Mouse (Mus musculus) large intestine, adult 2 months (tissue): ENCODE data around the gene Mars2. TPM values are rescaled to one million over a fixed set of nuclear protein-coding genes. Genes with fewer than 3 reads are reported as not detected.

Experiments used
- DNase-seq: peaks from one replicate; pipeline ENCODE4 v3.0.0-alpha.2; 2012; ENCODE audit warnings: low read depth, low spot score
- WGBS: fragments of 180-500 bp; shearing (Covaris S2); methylation state at CpG from one replicate; pipeline ENCODE4 v1.1.7; 2018; 5-methylcytosine and 5-hydroxymethylcytosine counted together
- polyA plus RNA-seq: library from polyadenylated mRNA; depleted of rRNA; stranded (reverse); fragments of >200 nt; gene quantifications from 2 replicates; pipeline ENCODE4 v1.2.3, GENCODE M21; 2012; rRNA removed

The Mars2 gene
- 1.4 and 2.1 TPM in 2 replicates for polyA plus RNA-seq

GRCm38 (mm10) chr1:55236890-55237642 lies at the start of gene Mars2:
Mars2 (plus strand) TSS chr1:55237177.
- WGBS, result under 1% methylated on average over 82 of the region's 82 CpGs

GRCm38 (mm10) chr1:55192015-55192414 lies 45.0 kb upstream of the Mars2 start:
- DNase-seq, result no peak
- WGBS, result 14% methylated on average over 8 of the region's 8 CpGs

More at GRCm38 (mm10) chr1:55236890-55237642, at the start of gene Mars2:
- no peak for DNase-seq

DNA sequence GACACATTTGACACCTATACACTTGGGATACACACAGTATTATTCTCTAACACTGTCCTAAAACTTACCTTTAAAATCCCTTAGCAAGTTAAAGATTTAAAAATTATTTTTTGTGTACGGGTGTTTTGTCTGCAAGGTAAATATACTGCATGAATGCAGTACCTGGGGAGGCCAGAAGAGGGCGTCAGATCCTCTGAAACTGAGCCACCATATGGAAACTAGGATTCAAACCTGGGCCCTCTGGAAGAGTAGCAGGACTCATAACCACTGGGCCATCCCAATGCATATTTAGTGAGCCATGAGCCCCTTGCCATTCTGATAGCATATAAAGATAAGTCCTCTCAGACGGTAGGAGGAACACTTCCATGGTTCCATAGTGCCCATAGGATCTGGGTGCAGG lies 44.2 kb upstream of the Mars2 start:
- DNase-seq, result no peak
- WGBS, result 45% methylated on average over 3 of the region's 3 CpGs

DNA sequence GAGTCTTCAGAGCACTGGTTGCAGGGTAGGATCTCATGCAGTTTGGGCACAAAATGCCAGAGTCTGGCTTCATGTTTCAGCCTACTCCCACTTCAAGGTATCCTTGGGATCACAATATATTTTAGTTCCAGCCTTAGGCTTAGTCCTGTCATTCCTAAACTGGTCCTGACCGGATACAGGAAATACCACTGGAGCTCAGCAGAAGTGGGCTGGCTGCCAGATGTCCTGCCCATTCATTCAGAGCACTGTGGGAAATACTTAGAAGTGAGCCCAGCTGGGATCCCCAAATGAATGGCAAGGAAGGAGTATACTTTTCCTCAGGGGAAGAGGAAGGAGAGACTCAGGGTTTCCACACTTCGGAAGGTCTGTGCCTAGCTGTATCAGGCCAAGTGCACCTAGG lies 43.7 kb upstream of the Mars2 start:
- no peak for DNase-seq
- 27% methylated on average over 2 of the region's 2 CpGs for WGBS

- no peak for DNase-seq
- WGBS, result 90% methylated on average over 19 of the region's 19 CpGs
Measured at GRCm38 (mm10) chr1:55194064-55194915, 42.7 kb upstream of the Mars2 start.

- DNase-seq, result no peak
- WGBS, result 88% methylated on average over 4 of the region's 4 CpGs
Measured at GRCm38 (mm10) chr1:55195021-55195420, 42.0 kb upstream of the Mars2 start.

DNA sequence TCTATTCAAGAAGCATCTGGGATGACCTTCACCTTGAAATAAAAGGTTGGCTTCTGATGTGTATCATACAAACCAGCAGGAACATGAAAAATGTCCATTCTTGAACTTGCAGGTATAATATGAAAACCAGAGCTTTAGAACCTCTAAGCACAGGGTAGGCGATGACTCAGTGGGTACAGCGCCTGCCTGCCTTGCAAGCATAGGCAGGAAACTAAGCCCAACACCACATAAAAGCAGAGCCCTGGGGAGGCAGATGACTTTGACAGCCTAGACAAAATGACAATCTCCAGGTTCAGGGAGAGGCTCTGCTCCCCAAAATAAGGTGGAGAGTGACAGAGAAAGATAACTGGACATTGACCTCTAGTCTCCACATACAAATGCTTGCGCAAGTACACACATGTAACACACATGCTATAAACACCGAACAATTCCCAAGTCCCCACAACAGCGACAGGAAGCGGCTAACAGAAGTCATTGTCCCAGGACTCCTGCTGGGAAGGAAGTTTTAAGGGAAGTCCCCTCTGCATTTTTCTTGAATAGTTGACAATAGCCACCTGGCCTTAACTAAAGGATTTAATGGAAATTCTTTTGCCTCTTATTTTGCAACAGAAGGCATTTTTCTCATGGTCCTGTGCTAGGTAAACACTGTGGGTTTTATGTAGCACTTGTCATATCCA lies 40.5 kb upstream of the Mars2 start:
- DNase-seq, result no peak
- 63% methylated on average over 6 of the region's 6 CpGs for WGBS

GRCm38 (mm10) chr1:55198719-55199118 lies 38.3 kb upstream of the Mars2 start:
- no peak for DNase-seq
- 77% methylated on average over 3 of the region's 3 CpGs for WGBS

DNA sequence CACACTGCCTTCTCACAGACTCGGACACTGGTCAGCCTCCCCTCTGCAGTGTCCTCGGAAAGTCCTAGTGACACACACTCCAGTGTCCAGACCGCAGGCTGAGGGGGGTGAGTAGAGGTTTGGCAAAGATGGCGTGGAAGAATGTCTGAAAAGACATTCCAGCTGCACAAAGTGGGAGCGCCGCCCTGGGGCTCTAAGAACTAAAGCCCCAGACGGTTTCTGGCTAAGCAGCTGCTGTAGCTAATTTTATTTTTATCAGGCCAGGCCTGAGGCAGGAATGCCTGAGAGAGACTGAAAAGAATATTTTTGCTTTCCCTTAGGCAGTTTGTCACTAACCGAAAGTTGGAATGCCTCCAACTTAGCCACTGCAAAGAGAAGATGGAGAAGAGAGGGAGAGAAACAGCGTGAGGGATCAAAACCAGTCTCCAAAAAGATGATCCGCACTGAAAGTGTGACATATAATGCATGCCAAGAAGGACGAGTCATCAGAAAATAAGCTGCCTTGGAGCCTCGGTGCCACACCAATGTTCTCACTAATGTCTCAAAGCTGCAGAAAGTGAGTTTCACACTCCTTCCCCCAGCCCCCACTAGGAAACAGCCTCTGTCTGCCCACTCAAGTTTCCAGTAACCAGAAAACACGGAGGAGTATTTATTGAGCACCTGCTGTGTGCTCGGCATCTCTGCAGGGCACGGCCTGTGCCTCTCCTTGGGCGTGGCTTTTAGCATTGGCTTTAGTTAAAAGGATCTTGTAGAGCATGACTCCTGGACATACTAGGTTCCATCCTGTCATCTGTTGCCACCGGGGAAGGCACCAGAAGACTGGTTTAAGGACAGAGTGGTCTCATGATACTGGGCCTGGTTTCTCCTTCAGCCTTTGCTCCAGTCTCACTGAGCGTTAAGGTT lies 34.9 kb upstream of the Mars2 start:
- 50% methylated on average over 18 of the region's 18 CpGs for WGBS

GRCm38 (mm10) chr1:55205808-55206327 lies 31.1 kb upstream of the Mars2 start:
- WGBS, result 87% methylated on average over 5 of the region's 5 CpGs

More for the DNA sequence above, 34.9 kb upstream of the Mars2 start:
- no peak for DNase-seq

DNA sequence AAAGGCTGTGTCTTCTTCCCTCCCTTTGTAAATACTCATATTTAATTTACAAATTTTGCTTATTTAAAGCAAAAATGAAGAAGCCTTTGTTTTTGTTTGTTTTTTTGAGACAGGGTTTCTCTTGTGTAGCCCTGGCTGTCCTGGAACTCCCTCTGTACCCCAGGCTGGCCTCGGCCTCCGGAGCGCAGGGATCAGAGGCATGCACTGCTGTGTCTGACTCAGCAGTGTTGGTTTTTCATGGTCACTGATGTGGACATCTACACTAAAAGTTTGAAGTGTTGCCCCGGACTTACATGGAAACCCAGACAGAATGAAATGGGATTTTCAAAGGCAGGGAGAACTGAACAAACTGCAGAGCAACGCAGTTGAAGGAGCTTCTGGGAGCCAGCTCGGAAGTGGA lies 29.4 kb upstream of the Mars2 start:
- no peak for DNase-seq
- WGBS, result 94% methylated on average over 6 of the region's 6 CpGs

More at GRCm38 (mm10) chr1:55205808-55206327, 31.1 kb upstream of the Mars2 start:
- DNase-seq, result no peak

DNA sequence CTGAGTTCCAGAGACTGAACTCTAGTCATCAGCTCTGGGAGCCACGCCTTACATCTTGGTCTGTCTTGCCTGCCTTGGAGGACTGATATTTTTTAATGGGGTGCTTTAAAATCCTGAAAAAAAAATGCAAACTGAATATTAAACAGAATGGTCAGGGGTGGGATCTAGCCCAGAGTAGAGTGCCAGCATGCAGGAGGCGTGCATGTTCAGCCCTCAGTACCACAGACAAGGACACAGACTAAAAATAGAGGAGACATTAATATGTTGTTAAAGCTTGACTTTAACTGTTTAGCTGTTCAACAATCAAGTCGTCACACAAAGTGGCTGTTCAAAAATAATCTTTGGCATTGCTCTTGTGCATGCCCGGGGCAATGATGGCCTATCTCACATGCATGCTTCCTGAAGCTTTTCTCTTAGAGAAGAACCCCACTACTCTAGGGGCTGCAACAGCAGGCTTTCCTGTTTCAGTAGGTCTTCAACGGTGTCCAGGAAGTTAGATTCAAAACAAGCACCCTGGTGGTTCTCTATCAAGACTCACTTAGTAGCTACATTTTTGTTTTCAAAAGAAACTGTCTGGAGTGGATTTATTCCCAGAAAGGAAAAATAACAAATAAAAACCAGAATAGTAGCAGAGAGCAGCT lies 28.4 kb upstream of the Mars2 start:
- WGBS, result 76% methylated on average over 5 of the region's 5 CpGs
- no peak for DNase-seq

DNA sequence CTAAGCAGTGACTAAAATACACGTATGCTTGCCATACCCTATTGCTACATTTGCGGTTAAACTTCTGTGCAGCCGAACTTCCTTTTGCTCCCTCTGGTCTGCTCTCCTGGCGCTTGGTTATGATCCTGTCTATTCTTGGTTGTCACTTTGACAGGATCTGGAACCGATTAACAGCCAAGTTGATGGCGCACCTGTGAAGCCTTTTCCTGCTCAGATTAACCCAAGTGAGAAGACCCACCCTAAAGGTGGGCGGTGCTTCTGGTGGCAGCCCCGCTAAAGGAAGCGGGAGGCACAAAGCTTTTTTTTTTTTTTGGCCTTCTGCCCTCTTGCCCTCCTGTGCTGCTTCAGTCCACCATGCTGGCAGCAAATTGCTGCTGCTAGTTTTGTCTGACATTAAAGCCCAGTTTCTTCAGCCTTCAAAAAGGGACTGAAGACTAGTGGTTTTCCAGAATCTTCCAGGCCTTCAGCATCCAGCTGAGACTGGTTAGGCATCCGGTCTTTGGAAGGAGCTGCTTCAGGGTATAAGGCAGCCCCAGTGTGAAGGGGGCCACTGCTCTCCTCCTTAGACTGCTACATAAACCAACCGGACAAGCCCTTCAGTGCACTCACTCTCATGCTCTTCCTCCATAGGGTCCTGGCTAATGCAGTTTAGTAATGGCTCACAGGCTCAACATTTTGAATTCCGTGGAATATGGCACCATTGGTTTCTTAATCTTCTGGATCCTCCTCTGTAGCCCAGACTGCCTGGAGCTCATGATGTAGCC lies 26.6 kb upstream of the Mars2 start:
- no peak for DNase-seq
- WGBS, result 27% methylated on average over 12 of the region's 12 CpGs

GRCm38 (mm10) chr1:55211081-55211480 lies 25.9 kb upstream of the Mars2 start:
- 88% methylated on average over 8 of the region's 8 CpGs for WGBS

GRCm38 (mm10) chr1:55212771-55213170 lies 24.2 kb upstream of the Mars2 start:
- DNase-seq, result no peak
- WGBS, result 29% methylated on average over 4 of the region's 4 CpGs

More at GRCm38 (mm10) chr1:55211081-55211480, 25.9 kb upstream of the Mars2 start:
- no peak for DNase-seq

- 20% methylated on average over 6 of the region's 6 CpGs for WGBS
- peak; percentile 88 for DNase-seq
Measured at GRCm38 (mm10) chr1:55213475-55213874, 23.5 kb upstream of the Mars2 start.

- WGBS, result 32% methylated on average over 6 of the region's 6 CpGs
- DNase-seq, result no peak
Measured at GRCm38 (mm10) chr1:55213936-55214335, 23.0 kb upstream of the Mars2 start.
